Mouse (Mus musculus) bone marrow, adult 2 months (tissue): ENCODE measurements around the gene Slc7a6os.

Experiments
- CTCF ChIP-seq: fragments of 200-500 bp; IDR thresholded peaks from 2 replicates; pipeline ENCODE4 v1.5.1; 2011; ENCODE audit warnings: low read length, control low read depth; ENCODE audit not compliant: control insufficient read depth, insufficient read depth
- POLR2A ChIP-seq: fragments of 200-500 bp; IDR thresholded peaks from 2 replicates; pipeline ENCODE4 v1.6.1; 2011; ENCODE audit warnings: low read depth, mild to moderate bottlenecking, control low read depth, low read length, borderline replicate concordance; ENCODE audit not compliant: control insufficient read depth

DNA sequence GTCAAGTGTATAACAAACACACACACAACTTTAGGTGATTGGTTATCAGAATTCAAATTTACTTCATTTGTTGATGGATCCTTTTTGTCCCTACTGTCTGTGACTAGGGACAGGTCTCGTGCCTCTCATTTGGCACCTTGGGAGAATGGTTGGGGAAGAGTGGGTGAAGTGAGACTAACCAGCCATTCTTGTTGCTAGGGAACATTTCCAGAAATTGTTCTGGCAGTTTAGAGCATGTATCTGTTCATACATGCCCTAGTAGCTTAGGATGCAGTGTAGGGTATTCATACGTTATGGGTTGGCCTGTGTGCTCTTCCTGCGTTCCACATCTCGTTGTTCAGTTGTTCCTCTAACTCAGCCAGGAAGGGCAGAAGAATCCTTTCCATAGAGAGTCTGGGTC is 21.6 kb downstream of the Slc7a6os start:
- no peak for TF ChIP-seq CTCF
- no peak for TF ChIP-seq POLR2A
